Mouse (Mus musculus) adrenal gland, adult 2 months (tissue): ENCODE measurements at regions not wholly inside any gene's neighbourhood (a gene's known extent, or its start where the extent isn't known, plus 50 kb on each side); places are given as distances from the start of the nearest gene placed in this dataset.

Experiments
- DNase-seq: peaks from one replicate; pipeline ENCODE4 v3.0.0; 2021

- DNase-seq = no peak
These were observed 72.6 kb upstream of the Agap1 start for GRCm38 (mm10) chr1:89382021-89382420.

- no peak for DNase-seq
These were observed 69.5 kb upstream of the Agap1 start for GRCm38 (mm10) chr1:89385111-89385510.

GRCm38 (mm10) chr1:89392711-89393110 lies 61.9 kb upstream of the Agap1 start:
- DNase-seq = no peak

- DNase-seq = no peak
These were observed 60.1 kb upstream of the Agap1 start for GRCm38 (mm10) chr1:89394471-89394870.

- no peak for DNase-seq
These were observed 53.8 kb upstream of the Agap1 start for GRCm38 (mm10) chr1:89400734-89401202.

GRCm38 (mm10) chr1:89402513-89403210 lies 51.9 kb upstream of the Agap1 start:
- DNase-seq = no peak

GRCm38 (mm10) chr1:89403551-89404050 lies 51.0 kb upstream of the Agap1 start:
- no peak for DNase-seq
